Comparison of ENCODE assay signal across 8 mouse cellular contexts in the genomic region with DNA sequence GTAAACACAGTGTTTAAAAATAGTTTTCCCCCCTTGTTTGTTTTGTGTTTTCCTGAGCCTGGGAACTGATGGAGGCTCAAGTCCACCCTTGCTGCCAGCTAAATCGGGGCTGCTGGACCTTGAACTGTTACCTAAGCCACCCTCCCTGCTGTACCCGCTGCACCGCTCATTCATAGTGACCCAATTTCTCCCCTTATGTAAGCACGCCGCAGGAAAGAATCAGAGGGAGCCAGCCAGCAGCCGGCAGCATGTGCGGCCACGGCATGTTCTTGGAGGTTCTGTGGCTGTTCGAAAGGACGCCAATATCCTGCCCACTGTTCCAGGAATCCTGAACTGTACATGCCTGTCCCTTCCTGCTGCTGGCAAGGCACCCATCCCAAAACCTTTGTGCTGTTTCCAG. TPM values are rescaled to one million over a fixed set of nuclear protein-coding genes. Genes with fewer than 3 reads are reported as not detected.
DNase-seq lines count a peak whose midpoint lies in the region; ATAC-seq lines count a peak whose summit lies in the region.

No protein-coding gene starts in this region.

- peak; percentile 84 for DNase-seq in right cerebral cortex, adult 18-20 months
- no peak for DNase-seq in right cerebral cortex, postnatal 4 days
- DNase-seq in cerebellum, postnatal 36 days = peak; percentile 90 to 92
- DNase-seq in heart, postnatal 25 days (ENCODE audit: low spot score) = peak; percentile 43
- DNase-seq in liver = peak; percentile 45
- peak; percentile 57 for DNase-seq in retina, adult 2 months (ENCODE audit: low read depth, low spot score)
- DNase-seq in testis, postnatal 14 days (ENCODE audit: low spot score) = no peak

- no peak for ATAC-seq in megakaryocyte, adult 5-6 weeks (ENCODE audit: poor library complexity, severe bottlenecking)

- intact Hi-C loops in heart, postnatal 25 days (cut with DNase I) = loop anchor here (5.0 kb wide), 2 partner anchors 47 to 48 kb away; no protein-coding TSS in a partner anchor

RNA-seq across cellular contexts. Expression of a gene that starts 26.3 kb away (rescaled TPM):
- total RNA-seq in heart, postnatal 25 days (2021) = not detected
- not detected in 2 replicates for total RNA-seq in megakaryocyte, adult 5-6 weeks (2015)
- 0.33 TPM in 1 of 2 replicates, not detected in the other for total RNA-seq in megakaryocyte, adult 5-6 weeks (2017)

Comparison
In these comparisons a context has a peak if more than half of its experiments do, and no peak if none do; other contexts are left out.
1. DNase-seq: peak in right cerebral cortex, adult 18-20 months (single experiment), cerebellum, postnatal 36 days (2 of 2), heart, postnatal 25 days (single experiment), liver (single experiment) and retina, adult 2 months (single experiment); none in right cerebral cortex, postnatal 4 days (single experiment) and testis, postnatal 14 days (single experiment).